Mouse (Mus musculus) thymus, postnatal 0 days (tissue): ENCODE data around the gene Irx5. TPM values are rescaled to one million over a fixed set of nuclear protein-coding genes. Genes with fewer than 3 reads are reported as not detected.

Source experiments
- DNase-seq: peaks from one replicate; pipeline ENCODE4 v3.0.0-alpha.2; 2015; ENCODE audit warnings: low spot score
- polyA plus RNA-seq: library from polyadenylated mRNA; unstranded; fragments of >200 nt; fragmentation: Nextera tagmentation; extraction: Ambion mirVana; gene quantifications from 2 replicates; pipeline ENCODE4 v1.2.1, GENCODE M21; 2015

The Irx5 gene
- 0.12 TPM in 1 of 2 replicates, not detected in the other for polyA plus RNA-seq

DNA sequence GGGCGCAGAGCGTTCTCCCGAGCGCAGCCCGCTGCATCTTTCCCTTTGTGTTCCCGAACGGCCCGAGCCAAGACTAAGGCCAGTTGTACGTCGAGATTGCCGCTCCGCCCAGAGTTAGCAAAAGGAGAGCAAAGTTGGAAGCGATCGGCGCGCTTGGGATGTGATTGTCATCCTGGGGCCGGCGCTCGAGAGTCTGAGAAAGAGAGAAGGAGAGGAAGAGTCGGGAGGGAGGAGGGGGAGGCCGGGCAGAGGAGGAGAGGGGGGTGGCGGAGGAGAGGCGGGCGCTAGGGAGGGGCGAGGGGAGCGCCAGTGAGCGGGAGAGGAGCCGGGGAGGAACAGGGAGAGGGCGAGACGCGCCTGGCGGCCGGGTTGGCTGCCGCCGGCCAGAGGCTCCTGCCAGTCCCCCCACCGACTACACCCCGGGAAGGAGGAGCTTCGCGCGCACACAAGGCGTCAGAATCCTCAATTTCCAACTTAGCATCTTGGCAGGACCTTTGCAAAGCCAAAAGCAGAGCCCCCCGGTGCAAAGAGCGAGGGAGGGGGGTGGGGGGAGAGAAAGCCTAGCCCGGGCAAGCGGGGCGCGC, at the start of gene Irx5:
Gene Irx5, plus strand, starts transcription at position 228 of the 584 bp plus-strand sequence.
- DNase-seq: no peak

DNA sequence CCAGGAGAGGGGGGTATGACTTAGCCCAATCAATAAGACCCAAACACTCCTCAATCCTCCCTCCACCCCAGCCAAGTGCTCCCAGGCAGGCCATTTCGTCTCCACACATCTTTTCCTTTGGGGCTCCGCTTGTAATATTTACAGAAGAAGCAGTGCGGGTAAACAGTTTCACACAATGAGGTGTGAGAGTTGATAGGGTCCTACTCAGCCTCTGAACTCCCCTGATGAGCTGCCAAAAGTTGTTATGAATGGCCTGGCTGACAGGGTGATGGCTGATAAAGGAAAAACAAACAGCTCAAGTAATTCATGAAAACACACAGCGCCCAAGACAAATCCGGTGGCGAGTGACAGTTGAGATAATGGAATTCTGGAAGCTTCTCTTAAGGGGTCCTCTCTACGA, 45.2 kb upstream of the Irx5 start:
- DNase-seq: no peak

DNA sequence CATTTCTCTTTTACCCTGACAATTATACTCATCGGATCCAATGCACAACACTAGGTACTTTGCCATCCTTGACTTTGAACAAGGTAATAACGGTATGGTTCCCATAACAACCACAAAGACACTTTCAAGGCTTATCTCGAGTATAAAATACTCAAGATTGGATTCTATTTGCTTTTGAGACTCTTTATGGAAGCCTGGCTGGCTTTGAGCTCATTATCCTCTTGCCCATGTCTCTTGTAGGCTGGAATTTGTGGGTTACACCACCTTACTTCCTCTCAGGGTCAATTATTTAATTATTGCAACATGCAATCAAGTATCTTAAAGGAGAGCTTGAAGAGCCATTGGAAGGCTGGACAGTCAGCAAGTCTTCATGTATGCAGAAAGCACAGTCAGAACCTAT, 43.7 kb upstream of the Irx5 start:
- DNase-seq: no peak

DNA sequence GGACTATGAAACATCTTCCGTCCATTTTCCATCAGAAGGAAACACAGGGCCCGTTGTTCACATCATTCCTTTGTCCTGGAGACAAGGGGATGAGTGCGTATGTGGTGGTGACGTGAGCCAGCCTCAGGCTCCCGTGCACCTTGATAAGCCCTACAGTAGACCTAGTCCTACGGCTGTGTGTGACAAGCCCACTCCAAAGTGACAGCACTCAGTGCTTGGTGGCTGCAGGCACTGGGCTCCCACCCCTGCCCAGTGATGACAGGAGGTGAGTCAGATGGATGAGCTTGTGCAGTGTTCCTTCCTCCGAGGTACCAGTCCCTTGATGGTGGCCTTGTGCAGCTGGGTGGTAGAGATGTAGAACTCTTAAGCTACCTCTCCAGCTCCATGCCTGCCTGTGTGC, 33.7 kb upstream of the Irx5 start:
- no peak for DNase-seq

DNA sequence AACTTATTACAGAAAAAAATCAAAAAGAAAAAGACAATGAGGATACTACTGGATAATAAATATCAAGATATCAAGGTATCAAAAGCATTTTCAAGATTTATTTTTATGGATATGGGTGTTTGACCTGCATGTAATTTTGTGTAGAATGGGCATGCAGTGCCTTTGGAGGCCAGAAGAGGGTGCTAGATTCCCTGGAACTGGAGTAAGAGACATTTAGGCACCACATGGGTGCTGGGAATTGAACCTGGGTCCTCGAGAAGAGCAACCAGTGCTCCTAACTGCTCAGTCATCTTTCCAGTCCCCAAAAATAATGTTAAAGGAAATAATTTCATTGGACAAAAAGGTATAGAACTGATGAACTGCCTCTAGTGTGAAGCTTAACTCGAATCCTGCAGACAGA, 30.2 kb upstream of the Irx5 start:
- DNase-seq: no peak

DNA sequence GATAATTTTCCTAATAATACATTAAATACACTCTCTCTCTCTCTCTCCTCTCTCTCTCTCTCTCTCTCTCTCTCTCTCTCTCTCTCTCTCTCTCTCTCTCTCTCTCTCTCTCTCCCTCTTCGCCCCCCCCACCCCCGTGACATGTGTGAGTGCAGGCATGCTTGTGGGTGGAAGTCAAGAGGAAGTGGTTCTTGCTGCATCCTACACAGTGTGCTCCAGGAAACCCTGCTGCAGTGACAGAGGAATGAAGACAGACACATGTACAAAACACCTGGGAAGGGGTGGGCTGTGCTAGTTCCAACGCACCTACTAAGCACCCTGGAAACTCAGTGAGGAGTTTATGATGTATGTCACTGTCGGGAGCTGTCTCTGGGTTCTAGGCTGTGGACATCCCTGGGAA, 28.2 kb upstream of the Irx5 start:
- DNase-seq: peak; percentile 57

DNA sequence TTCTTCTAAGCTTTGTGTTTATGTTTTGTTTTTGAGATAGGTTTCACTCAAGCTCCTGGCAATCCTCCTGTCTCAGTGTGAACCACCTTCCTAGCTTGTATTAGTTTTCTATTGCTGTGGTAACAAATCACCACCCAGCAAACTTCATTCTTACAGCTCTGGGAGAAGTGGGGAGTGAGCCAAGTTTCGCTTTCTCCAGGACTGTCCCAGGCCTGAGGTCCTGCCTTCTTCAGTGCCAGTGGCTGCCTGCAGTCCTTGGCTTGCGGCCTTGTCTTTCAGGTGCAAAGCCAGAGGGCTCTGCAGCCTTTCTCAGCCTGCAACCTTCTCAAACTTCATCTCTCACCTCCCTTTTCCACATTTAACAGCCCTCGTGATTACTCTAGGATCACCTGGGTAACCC, 25.6 kb upstream of the Irx5 start:
- no peak for DNase-seq

DNA sequence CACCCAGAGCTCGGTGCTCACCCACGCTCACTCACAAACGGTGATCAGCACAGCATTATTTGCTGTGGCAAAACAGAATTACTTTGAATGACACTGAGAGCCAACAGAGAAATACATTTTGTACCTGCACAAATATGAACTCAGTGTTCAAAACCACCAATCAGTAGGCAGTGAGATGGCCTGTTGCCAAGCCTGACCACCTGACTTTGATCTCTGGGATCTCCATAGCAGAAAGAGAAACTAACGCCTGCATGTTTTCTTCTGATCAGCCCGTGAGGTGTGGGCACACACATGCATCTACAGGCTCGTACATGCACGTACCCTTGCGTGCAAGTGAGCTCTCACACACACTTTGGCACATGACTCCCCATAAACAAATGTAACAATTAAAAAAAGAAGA, 24.0 kb upstream of the Irx5 start:
- no peak for DNase-seq

DNA sequence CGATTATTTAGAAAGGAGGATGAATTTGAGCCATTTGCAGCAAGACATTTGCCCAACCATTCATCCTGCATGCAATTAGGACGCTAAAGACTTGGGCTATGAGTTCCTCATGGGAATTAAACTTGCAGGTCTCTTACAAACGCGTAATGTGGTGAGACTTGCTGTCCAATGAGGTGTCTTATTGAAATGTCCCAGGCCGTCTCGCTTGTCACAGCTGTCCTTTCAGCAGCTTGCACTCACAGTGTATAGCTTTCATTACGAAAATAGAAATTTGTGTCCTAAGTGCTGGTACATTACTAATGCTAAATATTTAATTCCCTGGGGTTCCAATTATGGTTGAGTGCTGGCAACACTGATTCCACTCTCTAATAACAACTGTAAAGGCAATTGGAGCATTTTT, 22.3 kb upstream of the Irx5 start:
- DNase-seq: no peak

DNA sequence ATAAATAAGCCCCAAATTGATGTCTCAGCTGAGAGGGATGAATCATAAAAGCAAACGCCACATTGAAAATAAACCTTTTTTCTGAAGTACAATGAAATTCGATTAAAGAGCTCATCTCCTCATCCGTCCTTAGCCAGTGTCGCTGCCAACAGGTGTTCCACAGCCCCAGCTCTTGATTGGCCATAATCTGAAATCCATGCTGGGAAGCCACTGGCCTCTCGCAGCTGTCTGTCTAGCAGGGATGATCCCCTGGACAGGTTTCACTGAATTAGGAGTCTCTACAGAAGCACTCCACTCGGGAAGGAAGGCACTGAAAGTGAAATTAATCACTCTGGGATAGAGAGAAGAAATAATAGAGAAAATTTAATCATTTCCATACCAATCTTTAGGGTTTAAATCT, 21.4 kb upstream of the Irx5 start:
- DNase-seq: no peak

DNA sequence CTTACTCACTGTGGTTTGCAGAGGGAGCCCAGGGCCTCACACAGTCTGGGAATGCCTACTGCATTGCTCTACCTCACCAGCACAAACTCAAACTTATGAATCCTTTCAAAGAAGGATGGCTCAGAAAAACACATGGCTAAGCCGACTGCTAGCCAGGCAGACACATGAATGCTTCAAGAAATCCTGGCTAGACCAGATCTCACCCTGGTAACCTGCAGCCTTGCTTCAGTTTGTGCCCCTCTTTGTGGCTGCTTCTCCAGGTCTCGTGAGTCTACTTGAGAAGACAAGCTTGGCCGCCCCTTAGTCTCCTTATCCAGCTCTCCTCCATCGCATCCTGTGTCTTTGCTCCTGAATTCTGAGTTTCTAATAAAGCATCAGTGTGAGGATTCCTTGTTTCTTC, 13.9 kb upstream of the Irx5 start:
- no peak for DNase-seq

DNA sequence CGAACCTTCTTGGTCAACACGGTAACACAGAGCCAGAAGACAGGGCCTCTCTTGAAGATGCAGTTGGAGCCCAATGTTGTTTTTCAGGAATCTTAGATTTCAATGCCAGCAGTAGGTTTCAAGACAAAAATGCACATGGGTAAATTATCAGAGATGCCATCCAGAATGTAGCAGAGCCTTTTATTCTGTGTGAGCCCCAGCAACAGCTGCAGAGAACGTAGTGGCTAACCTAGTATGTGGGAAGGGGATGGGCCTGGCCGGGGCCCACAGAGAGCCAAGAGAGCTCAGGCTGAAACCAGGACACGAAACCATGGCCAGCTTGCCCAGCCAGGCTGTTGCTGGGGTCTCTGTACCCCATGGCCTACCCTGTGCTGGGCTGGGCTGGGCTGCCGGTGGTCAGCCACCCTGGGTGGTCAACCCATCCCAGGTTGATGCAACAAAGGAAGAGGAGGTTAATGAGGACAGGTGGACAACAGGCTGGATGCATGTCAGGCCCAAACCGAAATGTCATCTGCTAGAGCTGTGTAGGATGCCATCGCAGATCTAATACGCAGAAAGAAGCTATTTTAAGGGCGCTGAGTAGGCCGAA, 7.4 kb upstream of the Irx5 start:
- no peak for DNase-seq

DNA sequence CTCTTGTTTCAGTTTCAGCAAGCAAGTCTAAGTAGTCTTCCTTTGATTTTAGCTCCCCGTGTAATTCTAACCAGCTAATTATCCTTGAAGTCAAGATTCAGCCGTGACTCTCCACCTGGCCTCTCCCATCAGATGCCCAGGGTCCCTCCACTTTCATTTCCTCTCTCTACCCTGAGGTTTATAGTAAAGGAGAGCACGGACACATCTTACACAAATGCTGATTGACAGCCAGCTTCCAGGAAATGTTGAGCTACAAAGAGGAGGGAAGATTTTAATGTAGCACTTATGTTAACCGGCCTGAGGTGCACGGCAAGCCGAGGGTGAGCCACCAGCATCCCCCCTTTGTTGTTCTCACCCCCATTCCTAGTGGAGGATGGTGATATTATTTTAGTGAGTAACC, 4.0 kb upstream of the Irx5 start:
- DNase-seq: no peak

DNA sequence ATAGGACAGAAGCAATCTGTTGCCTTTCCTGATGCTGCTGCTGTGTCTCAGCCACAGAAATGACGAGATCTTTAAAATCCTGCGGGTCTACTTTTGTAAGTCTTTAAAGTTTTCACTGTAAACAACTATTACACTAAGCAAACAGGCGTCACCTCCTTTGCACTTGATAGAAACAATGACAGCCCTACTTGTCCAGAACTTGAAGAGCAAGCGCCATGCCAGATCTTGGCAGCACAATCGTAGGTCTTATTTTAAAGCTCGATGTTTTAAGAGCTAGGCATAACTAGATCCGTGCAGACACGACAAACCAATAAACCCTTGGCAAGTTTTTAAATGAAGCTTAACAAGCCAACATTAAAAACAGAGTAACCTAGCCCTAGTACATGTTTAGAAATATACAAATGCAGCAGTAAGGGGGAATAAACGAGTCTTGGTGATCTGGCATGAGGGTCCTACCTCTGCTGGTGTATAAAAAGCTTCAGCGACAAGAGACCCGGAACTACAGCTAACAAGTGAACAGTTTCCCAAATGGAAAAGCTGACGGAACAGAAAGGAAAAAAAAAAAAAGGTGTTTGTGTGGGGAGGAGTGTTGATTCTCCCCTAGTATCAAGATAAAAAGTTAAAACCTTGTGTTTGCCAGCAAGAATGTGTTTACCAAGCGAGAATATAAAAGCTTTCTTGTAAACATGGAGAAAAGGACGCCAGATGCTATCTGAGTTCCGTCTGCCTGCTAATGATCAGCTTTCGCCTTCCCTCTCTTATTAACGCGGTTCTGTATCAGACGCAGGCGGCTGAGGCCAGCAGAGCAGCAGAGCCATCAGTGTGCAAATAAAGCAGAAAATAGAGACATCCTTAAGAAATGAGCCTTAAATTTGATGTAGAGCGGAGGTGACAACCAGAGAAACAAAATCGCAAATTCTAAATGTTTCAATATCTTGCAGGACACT, 2.6 kb upstream of the Irx5 start:
- DNase-seq: no peak

DNA sequence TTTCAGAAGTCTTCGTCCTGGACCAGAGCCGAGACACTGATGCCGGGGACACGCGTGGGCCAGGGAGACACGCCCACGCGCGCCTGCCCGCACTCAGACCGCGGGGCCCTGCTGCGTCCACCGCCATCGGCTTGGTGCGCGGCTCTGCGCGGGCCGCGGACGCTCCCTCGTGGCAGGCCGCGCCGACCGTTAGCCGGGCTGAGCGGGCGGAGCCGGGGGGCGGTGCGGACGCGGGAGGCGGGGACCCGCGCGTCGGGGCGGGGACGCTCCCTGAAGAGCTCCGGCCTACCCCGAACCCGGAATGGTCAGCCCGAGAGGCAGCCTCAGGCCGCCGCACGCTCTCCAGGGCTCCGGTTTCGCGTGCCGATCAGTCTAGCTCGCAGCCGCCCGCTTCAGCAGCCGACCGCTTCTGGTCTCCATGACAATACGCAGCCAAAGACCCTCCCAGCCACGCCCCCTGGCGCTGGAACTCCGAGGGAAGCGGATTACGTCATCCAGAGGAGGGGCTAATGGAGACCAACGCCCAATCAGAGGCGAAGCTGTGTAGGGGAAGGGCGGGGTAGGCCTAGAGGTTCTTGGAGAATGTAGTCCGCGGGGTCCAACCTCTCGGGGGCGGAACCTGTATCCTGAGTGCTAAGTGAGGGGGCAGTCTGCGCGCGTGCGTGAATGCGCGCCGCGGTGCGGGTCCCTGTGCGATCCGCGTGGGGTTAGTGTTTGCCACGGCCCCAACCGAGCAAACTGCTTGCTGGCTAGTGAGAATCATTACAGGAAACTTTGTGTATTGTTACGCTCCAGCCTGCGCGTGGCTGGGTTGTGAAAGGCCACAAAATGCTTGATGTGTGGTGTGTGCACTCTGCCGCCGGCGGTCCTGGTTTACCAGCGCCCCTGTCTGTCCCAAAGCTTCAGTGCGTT, 1.5 kb upstream of the Irx5 start:
- peak; percentile 98 for DNase-seq

DNA sequence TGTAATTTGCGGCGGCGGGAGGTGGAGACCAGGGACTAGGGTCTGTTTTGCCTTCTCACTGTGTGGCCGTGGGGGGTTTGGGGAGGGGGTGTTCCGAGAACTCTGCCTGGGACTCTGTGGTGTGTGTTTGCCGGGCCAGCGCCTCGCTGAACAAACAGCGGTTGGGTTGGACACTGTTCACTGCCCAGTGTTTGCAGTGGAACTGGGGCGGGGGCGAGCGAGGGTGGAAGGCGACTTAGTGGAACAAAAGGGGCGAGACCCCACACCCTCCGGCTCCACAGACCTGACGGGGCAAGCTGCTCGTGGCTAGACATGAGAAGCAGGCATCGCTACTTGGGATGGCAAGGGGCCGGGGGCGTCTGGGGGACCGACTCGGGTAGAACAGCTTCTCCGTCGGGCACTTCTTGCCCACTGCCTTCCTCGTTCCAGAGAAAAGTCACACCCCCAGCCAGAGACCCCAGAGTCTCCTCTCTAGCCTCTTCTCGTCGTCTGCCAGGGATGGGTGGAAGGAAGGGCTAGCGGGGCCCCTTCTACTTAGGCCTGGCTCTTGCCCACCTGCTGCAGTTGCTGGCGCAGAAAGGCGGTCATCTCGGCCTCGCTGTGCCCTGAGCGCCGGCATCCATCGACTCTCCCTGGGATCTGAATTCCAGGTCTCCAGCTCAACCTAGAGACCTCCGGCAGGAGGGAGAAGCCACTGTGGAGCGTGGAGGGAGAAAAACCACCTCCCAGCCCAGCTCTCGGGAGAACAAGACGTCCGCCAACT, 631 bp upstream of the Irx5 start:
- peak; percentile 14 for DNase-seq

DNA sequence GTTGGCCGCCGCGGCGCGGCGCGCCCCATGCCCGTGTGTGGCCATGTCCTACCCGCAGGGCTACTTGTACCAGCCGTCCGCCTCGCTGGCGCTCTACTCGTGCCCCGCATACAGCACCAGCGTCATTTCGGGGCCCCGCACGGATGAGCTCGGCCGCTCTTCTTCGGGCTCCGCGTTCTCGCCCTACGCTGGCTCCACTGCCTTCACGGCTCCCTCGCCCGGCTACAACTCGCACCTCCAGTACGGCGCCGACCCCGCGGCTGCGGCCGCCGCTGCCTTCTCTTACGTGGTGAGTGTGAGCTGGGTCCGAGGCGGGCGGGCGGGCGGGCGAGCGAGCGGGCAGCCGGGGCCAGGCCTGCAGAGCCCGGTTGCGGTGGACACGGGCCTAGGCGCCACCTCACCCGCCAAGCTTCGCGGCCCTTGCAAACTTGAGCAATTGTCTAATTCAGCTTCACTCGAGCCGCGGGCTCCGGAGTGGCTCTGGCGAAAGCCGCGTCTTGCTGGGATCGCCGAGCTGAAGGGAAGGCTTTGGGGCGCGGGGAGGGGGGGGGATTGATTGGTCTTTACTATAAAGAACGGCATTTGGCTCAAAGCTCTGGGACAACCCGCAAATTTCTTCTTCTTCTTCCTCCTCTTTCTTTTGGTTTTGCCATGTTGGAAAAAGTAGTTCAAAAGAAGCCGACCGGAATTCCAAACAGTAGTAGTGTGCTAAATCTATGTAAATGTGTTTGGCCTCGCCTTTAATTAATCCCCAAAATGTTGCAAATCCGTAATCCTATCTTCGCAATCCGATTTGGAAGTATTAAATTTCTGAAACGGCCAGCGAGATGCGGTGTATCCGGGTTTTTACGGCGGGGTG, 945 bp downstream of the Irx5 start:
- DNase-seq: no peak

DNA sequence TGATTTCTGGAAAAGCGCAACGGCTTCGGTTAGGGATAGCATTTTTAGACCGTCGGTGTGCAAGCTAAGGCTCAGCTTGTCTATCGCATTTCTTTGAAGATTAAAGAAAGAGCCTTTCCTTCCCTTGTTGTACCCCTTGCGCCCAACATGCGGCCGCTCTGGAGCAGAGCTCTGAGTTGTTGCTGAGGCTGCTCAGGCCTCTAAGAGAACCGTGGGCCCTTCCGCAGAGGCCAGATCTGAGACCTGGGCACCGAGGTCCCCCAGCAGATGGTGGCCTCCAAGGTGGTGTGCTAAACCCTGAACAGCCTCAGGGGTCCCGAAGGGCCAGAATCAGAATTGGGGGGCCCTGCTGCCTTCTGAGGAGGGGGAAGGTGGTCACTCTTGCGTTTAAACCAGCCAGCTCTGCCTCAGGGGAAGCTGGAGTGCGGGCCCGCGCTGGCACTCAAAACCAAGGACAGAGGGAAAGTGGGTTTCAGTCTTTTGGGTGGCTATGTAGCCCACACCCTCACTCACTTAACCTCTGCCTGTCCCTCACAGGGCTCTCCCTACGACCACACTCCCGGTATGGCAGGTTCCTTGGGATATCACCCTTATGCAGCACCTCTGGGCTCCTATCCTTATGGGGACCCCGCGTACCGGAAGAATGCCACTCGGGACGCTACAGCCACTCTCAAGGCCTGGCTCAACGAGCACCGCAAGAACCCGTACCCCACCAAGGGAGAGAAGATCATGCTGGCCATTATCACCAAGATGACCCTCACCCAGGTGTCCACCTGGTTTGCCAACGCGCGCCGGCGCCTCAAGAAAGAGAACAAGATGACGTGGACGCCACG, 1.8 kb downstream of the Irx5 start:
- no peak for DNase-seq

DNA sequence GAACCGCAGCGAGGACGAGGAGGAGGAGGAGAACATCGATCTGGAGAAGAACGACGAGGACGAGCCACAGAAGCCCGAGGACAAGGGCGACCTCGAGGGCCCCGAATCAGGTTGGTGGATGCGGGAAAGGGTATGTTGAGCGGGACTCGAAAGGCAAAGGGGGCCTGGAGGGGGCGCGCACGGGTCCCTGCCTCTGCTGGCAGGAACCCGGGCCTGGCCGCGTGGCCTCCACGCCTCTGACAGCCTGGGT, 2.3 kb downstream of the Irx5 start:
- DNase-seq: no peak
